Mouse (Mus musculus): ENCODE measurements at regions not wholly inside any gene's neighbourhood (a gene's known extent, or its start where the extent isn't known, plus 50 kb on each side); places are given as distances from the start of the nearest gene placed in this dataset.

- WGBS (ENCODE audit: insufficient replicate concordance), result 58% methylated on average over 10 of the region's 10 CpGs
- Histone ChIP-seq H3K9me3 (replicated peaks; ENCODE audit: control insufficient read depth, low read length) (no peaks in the 10 kb centered on the region), H3K27me3 (ENCODE audit: control insufficient read depth, insufficient read depth, low read depth, low read length) (no peaks in the 10 kb centered on the region), H3K9ac (ENCODE audit: low read depth, low read length) (no peak overlapping the region), H3K4me2 (ENCODE audit: low read depth, low read length) (no peak overlapping the region), H3K36me3 (ENCODE audit: control insufficient read depth, insufficient read depth) (no peaks in the 10 kb centered on the region), H3K4me1 (ENCODE audit: control insufficient read depth, low read depth, low read length) (no peaks in the 10 kb centered on the region), H3K4me3 (ENCODE audit: low read depth, low read length) (no peak overlapping the region), H3K27ac (ENCODE audit: low read length) (no peak overlapping the region)
- ATAC-seq (ENCODE audit: low read depth), result no peak
These were observed 107.0 kb upstream of the Fndc3a start for GRCm38 (mm10) chr14:72816847-72817246.

- Histone ChIP-seq H3K36me3 (ENCODE audit: control insufficient read depth, insufficient read depth) (no peaks in the 10 kb centered on the region), H3K27ac (ENCODE audit: low read length) (no peak overlapping the region), H3K4me3 (ENCODE audit: low read depth, low read length) (no peak overlapping the region), H3K4me1 (ENCODE audit: control insufficient read depth, low read depth, low read length) (no peaks in the 10 kb centered on the region), H3K4me2 (ENCODE audit: low read depth, low read length) (no peak overlapping the region), H3K27me3 (ENCODE audit: control insufficient read depth, insufficient read depth, low read depth, low read length) (no peaks in the 10 kb centered on the region), H3K9ac (ENCODE audit: low read depth, low read length) (no peak overlapping the region), H3K9me3 (replicated peaks; ENCODE audit: control insufficient read depth, low read length) (no peaks in the 10 kb centered on the region)
- ATAC-seq (ENCODE audit: low read depth), result no peak
- 60% methylated on average over 2 of the region's 2 CpGs for WGBS (ENCODE audit: insufficient replicate concordance)
These were observed 99.3 kb upstream of the Fndc3a start for GRCm38 (mm10) chr14:72809138-72809537.

- no peak overlapping the region for H3K4me2 ChIP-seq (ENCODE audit: low read depth, low read length)
- no peak overlapping the region for H3K4me3 ChIP-seq (ENCODE audit: low read depth, low read length)
- no peak overlapping the region for H3K9ac ChIP-seq (ENCODE audit: low read depth, low read length)
- ATAC-seq (ENCODE audit: low read depth), result no peak
- H3K36me3 ChIP-seq (ENCODE audit: control insufficient read depth, insufficient read depth), result no peaks in the 10 kb centered on the region
- H3K9me3 ChIP-seq (replicated peaks; ENCODE audit: control insufficient read depth, low read length), result no peaks in the 10 kb centered on the region
- H3K27me3 ChIP-seq (ENCODE audit: control insufficient read depth, insufficient read depth, low read depth, low read length), result no peaks in the 10 kb centered on the region
- H3K4me1 ChIP-seq (ENCODE audit: control insufficient read depth, low read depth, low read length), result no peaks in the 10 kb centered on the region
- WGBS (ENCODE audit: insufficient replicate concordance), result 30% methylated on average over 3 of the region's 3 CpGs
- no peak overlapping the region for H3K27ac ChIP-seq (ENCODE audit: low read length)
These were observed 98.1 kb upstream of the Fndc3a start for GRCm38 (mm10) chr14:72807947-72808346.

- no peaks in the 10 kb centered on the region for H3K36me3 ChIP-seq (ENCODE audit: control insufficient read depth, insufficient read depth)
- no peak overlapping the region for H3K9ac ChIP-seq (ENCODE audit: low read depth, low read length)
- ATAC-seq (ENCODE audit: low read depth), result no peak
- H3K9me3 ChIP-seq (replicated peaks; ENCODE audit: control insufficient read depth, low read length), result no peaks in the 10 kb centered on the region
- H3K4me1 ChIP-seq (ENCODE audit: control insufficient read depth, low read depth, low read length), result no peaks in the 10 kb centered on the region
- no peaks in the 10 kb centered on the region for H3K27me3 ChIP-seq (ENCODE audit: control insufficient read depth, insufficient read depth, low read depth, low read length)
- H3K27ac ChIP-seq (ENCODE audit: low read length), result no peak overlapping the region
- no peak overlapping the region for H3K4me2 ChIP-seq (ENCODE audit: low read depth, low read length)
- 47% methylated on average over 7 of the region's 7 CpGs for WGBS (ENCODE audit: insufficient replicate concordance)
- no peak overlapping the region for H3K4me3 ChIP-seq (ENCODE audit: low read depth, low read length)
These were observed 97.5 kb upstream of the Fndc3a start for GRCm38 (mm10) chr14:72807286-72807685.

- WGBS (ENCODE audit: insufficient replicate concordance), result 74% methylated on average over 6 of the region's 6 CpGs
- Histone ChIP-seq H3K4me1 (ENCODE audit: control insufficient read depth, low read depth, low read length) (no peaks in the 10 kb centered on the region), H3K27me3 (ENCODE audit: control insufficient read depth, insufficient read depth, low read depth, low read length) (no peaks in the 10 kb centered on the region), H3K9me3 (replicated peaks; ENCODE audit: control insufficient read depth, low read length) (no peaks in the 10 kb centered on the region), H3K4me3 (ENCODE audit: low read depth, low read length) (no peak overlapping the region), H3K27ac (ENCODE audit: low read length) (no peak overlapping the region), H3K4me2 (ENCODE audit: low read depth, low read length) (no peak overlapping the region), H3K36me3 (ENCODE audit: control insufficient read depth, insufficient read depth) (no peaks in the 10 kb centered on the region), H3K9ac (ENCODE audit: low read depth, low read length) (no peak overlapping the region)
- no peak for ATAC-seq (ENCODE audit: low read depth)
These were observed 96.8 kb upstream of the Fndc3a start for GRCm38 (mm10) chr14:72806598-72806997.

- ATAC-seq (ENCODE audit: low read depth), result no peak
- H3K27me3 ChIP-seq (ENCODE audit: control insufficient read depth, insufficient read depth, low read depth, low read length), result no peaks in the 10 kb centered on the region
- H3K4me1 ChIP-seq (ENCODE audit: control insufficient read depth, low read depth, low read length), result no peaks in the 10 kb centered on the region
- no peaks in the 10 kb centered on the region for H3K36me3 ChIP-seq (ENCODE audit: control insufficient read depth, insufficient read depth)
- no peak overlapping the region for H3K4me2 ChIP-seq (ENCODE audit: low read depth, low read length)
- no peak overlapping the region for H3K27ac ChIP-seq (ENCODE audit: low read length)
- H3K9ac ChIP-seq (ENCODE audit: low read depth, low read length), result no peak overlapping the region
- no peak overlapping the region for H3K4me3 ChIP-seq (ENCODE audit: low read depth, low read length)
- H3K9me3 ChIP-seq (replicated peaks; ENCODE audit: control insufficient read depth, low read length), result no peaks in the 10 kb centered on the region
These were observed 93.8 kb upstream of the Fndc3a start for GRCm38 (mm10) chr14:72803579-72803978.

- no peaks in the 10 kb centered on the region for H3K27me3 ChIP-seq (ENCODE audit: control insufficient read depth, insufficient read depth, low read depth, low read length)
- no peak overlapping the region for H3K9ac ChIP-seq (ENCODE audit: low read depth, low read length)
- no peak overlapping the region for H3K27ac ChIP-seq (ENCODE audit: low read length)
- H3K4me3 ChIP-seq (ENCODE audit: low read depth, low read length), result no peak overlapping the region
- no peaks in the 10 kb centered on the region for H3K4me1 ChIP-seq (ENCODE audit: control insufficient read depth, low read depth, low read length)
- WGBS (ENCODE audit: insufficient replicate concordance), result 50% methylated on average over 3 of the region's 3 CpGs
- H3K9me3 ChIP-seq (replicated peaks; ENCODE audit: control insufficient read depth, low read length), result no peaks in the 10 kb centered on the region
- no peak overlapping the region for H3K4me2 ChIP-seq (ENCODE audit: low read depth, low read length)
- ATAC-seq (ENCODE audit: low read depth), result no peak
- no peaks in the 10 kb centered on the region for H3K36me3 ChIP-seq (ENCODE audit: control insufficient read depth, insufficient read depth)
These were observed 80.9 kb upstream of the Fndc3a start for GRCm38 (mm10) chr14:72790654-72791053.

- 64% methylated on average over 3 of the region's 3 CpGs for WGBS (ENCODE audit: insufficient replicate concordance)
- no peaks in the 10 kb centered on the region for H3K36me3 ChIP-seq (ENCODE audit: control insufficient read depth, insufficient read depth)
- H3K9ac ChIP-seq (ENCODE audit: low read depth, low read length), result no peak overlapping the region
- H3K4me3 ChIP-seq (ENCODE audit: low read depth, low read length), result no peak overlapping the region
- ATAC-seq (ENCODE audit: low read depth), result no peak
- H3K4me1 ChIP-seq (ENCODE audit: control insufficient read depth, low read depth, low read length), result no peaks in the 10 kb centered on the region
- H3K9me3 ChIP-seq (replicated peaks; ENCODE audit: control insufficient read depth, low read length), result no peaks in the 10 kb centered on the region
- no peaks in the 10 kb centered on the region for H3K27me3 ChIP-seq (ENCODE audit: control insufficient read depth, insufficient read depth, low read depth, low read length)
- H3K4me2 ChIP-seq (ENCODE audit: low read depth, low read length), result no peak overlapping the region
- H3K27ac ChIP-seq (ENCODE audit: low read length), result no peak overlapping the region
These were observed 77.1 kb upstream of the Fndc3a start for GRCm38 (mm10) chr14:72786929-72787328.

- WGBS (ENCODE audit: insufficient replicate concordance), result 37% methylated on average over 9 of the region's 9 CpGs
- peak; percentile 63; the same call in 1 of the 2 replicates for ATAC-seq (ENCODE audit: low read depth)
- H3K36me3 ChIP-seq (ENCODE audit: control insufficient read depth, insufficient read depth), result no peaks in the 10 kb centered on the region
- H3K4me3 ChIP-seq (ENCODE audit: low read depth, low read length), result no peak overlapping the region
- no peaks in the 10 kb centered on the region for H3K4me1 ChIP-seq (ENCODE audit: control insufficient read depth, low read depth, low read length)
- H3K9ac ChIP-seq (ENCODE audit: low read depth, low read length), result no peak overlapping the region
- no peak overlapping the region for H3K27ac ChIP-seq (ENCODE audit: low read length)
- H3K4me2 ChIP-seq (ENCODE audit: low read depth, low read length), result no peak overlapping the region
- no peaks in the 10 kb centered on the region for H3K9me3 ChIP-seq (replicated peaks; ENCODE audit: control insufficient read depth, low read length)
- no peaks in the 10 kb centered on the region for H3K27me3 ChIP-seq (ENCODE audit: control insufficient read depth, insufficient read depth, low read depth, low read length)
These were observed 73.4 kb upstream of the Fndc3a start for GRCm38 (mm10) chr14:72783248-72783647.

GRCm38 (mm10) chr14:72779446-72779845 lies 69.6 kb upstream of the Fndc3a start:
- ATAC-seq (ENCODE audit: low read depth), result no peak
- no peaks in the 10 kb centered on the region for H3K36me3 ChIP-seq (ENCODE audit: control insufficient read depth, insufficient read depth)
- no peaks in the 10 kb centered on the region for H3K9me3 ChIP-seq (replicated peaks; ENCODE audit: control insufficient read depth, low read length)
- H3K27me3 ChIP-seq (ENCODE audit: control insufficient read depth, insufficient read depth, low read depth, low read length), result no peaks in the 10 kb centered on the region
- no peak overlapping the region for H3K27ac ChIP-seq (ENCODE audit: low read length)
- no peak overlapping the region for H3K4me3 ChIP-seq (ENCODE audit: low read depth, low read length)
- 57% methylated on average over 4 of the region's 4 CpGs for WGBS (ENCODE audit: insufficient replicate concordance)
- H3K9ac ChIP-seq (ENCODE audit: low read depth, low read length), result no peak overlapping the region
- H3K4me2 ChIP-seq (ENCODE audit: low read depth, low read length), result no peak overlapping the region
- H3K4me1 ChIP-seq (ENCODE audit: control insufficient read depth, low read depth, low read length), result no peaks in the 10 kb centered on the region
